Mouse (Mus musculus) CH12.LX (cell line): ENCODE measurements around the gene Btbd6. TPM values are rescaled to one million over a fixed set of nuclear protein-coding genes. Genes with fewer than 3 reads are reported as not detected.

ENCODE experiments used
- DNase-seq: peaks from one replicate; pipeline ENCODE4 v3.0.0-alpha.2; 2013; ENCODE audit errors: extremely low read depth
- H3K27ac ChIP-seq: 2 replicates; pipeline ENCODE4 v1.5.1; 2012; ENCODE audit warnings: low read depth, mild to moderate bottlenecking, control low read depth, moderate library complexity; ENCODE audit not compliant: insufficient read depth
- H3K27me3 ChIP-seq: replicated peaks from 2 replicates; pipeline ENCODE3; 2012; ENCODE audit warnings: inconsistent platforms
- H3K36me3 ChIP-seq, 2 experiments: replicated peaks in 1 of 2; 2 replicates each; pipeline versions ENCODE3 to v1.6.1; 2012; ENCODE audit warnings: inconsistent platforms in 1 of 2, low read length in 1 of 2, mild to moderate bottlenecking in 1 of 2, mixed read lengths in 1 of 2, moderate library complexity in 1 of 2; ENCODE audit not compliant: control insufficient read depth in 1 of 2, insufficient read depth in 1 of 2
- H3K4me1 ChIP-seq, 2 experiments: 2 replicates each; pipeline ENCODE4 v1.6.1; 2012; ENCODE audit warnings: inconsistent platforms in 1 of 2, moderate library complexity in 1 of 2; ENCODE audit not compliant: insufficient read depth in 2 of 2, control insufficient read depth in 1 of 2
- H3K4me2 ChIP-seq: 2 replicates; pipeline ENCODE4 v1.6.1; 2012; ENCODE audit warnings: low read depth, mild to moderate bottlenecking, control low read depth; ENCODE audit not compliant: poor library complexity, insufficient read depth, severe bottlenecking
- H3K4me3 ChIP-seq, 3 experiments: fragments of 150-350 bp in 1 of 3; sonication (generic) in 1 of 3; replicated peaks in 1 of 3; 2 replicates each; pipeline versions ENCODE3 to v1.5.1; 2011 to 2012; ENCODE audit warnings: low read depth in 2 of 3, low read length in 2 of 3, mild to moderate bottlenecking in 2 of 3, moderate library complexity in 2 of 3, control low read depth in 1 of 3, improper control_type of control experiment in 1 of 3, inconsistent platforms in 1 of 3, mixed read lengths in 1 of 3; ENCODE audit not compliant: poor library complexity in 1 of 3
- H3K79me2 ChIP-seq: replicated peaks from 2 replicates; pipeline ENCODE4 v1.6.1; 2012; ENCODE audit warnings: mild to moderate bottlenecking, moderate library complexity; ENCODE audit not compliant: control insufficient read depth, poor library complexity, insufficient read depth, severe bottlenecking; ENCODE audit errors: extremely low read depth
- H3K9ac ChIP-seq: 2 replicates; pipeline ENCODE4 v1.6.1; 2012; ENCODE audit warnings: low read depth, mild to moderate bottlenecking, control low read depth, moderate library complexity; ENCODE audit not compliant: insufficient read depth
- H3K9me3 ChIP-seq: replicated peaks from 2 replicates; pipeline ENCODE3; 2012; ENCODE audit warnings: low read length, inconsistent platforms, mixed read lengths
- CHD1 ChIP-seq: IDR thresholded peaks from 2 replicates; pipeline ENCODE4 v1.6.1; 2012; ENCODE audit warnings: low read depth, low read length, improper control_type of control experiment, inconsistent platforms
- CHD2 ChIP-seq: IDR thresholded peaks from 2 replicates; pipeline ENCODE4 v1.6.1; 2011; ENCODE audit warnings: low read length, improper control_type of control experiment
- CTCF ChIP-seq, 2 experiments: IDR thresholded peaks in 1 of 2; conservative IDR thresholded peaks in 1 of 2; 2 replicates each; pipeline ENCODE4 v1.5.1; 2011 to 2012; ENCODE audit warnings: low read depth in 2 of 2, low read length in 2 of 2, improper control_type of control experiment in 1 of 2, inconsistent platforms in 1 of 2, mild to moderate bottlenecking in 1 of 2, moderate library complexity in 1 of 2
- ELF1 ChIP-seq: IDR thresholded peaks from 2 replicates; pipeline ENCODE4 v1.6.1; 2014; ENCODE audit warnings: low read depth, mild to moderate bottlenecking, inconsistent platforms, low read length, improper control_type of control experiment
- MAX ChIP-seq: IDR thresholded peaks from 2 replicates; pipeline ENCODE4 v1.6.1; 2011; ENCODE audit warnings: low read length, improper control_type of control experiment
- MAZ ChIP-seq: IDR thresholded peaks from 2 replicates; pipeline ENCODE4 v1.6.1; 2012; ENCODE audit warnings: low read depth, mild to moderate bottlenecking, inconsistent platforms, low read length, improper control_type of control experiment, moderate library complexity
- MEF2A ChIP-seq: IDR thresholded peaks from 2 replicates; pipeline ENCODE4 v1.6.1; 2014; ENCODE audit warnings: low read depth, mild to moderate bottlenecking, inconsistent platforms, low read length, improper control_type of control experiment, borderline replicate concordance
- MXI1 ChIP-seq: IDR thresholded peaks from 2 replicates; pipeline ENCODE4 v1.6.1; 2011; ENCODE audit warnings: mild to moderate bottlenecking, low read depth, low read length, improper control_type of control experiment
- MYC ChIP-seq: IDR thresholded peaks from 2 replicates; pipeline ENCODE4 v1.6.1; 2011; ENCODE audit warnings: low read depth, mild to moderate bottlenecking, improper control_type of control experiment, low read length
- NRF1 ChIP-seq: IDR thresholded peaks from 2 replicates; pipeline ENCODE4 v1.6.1; 2014; ENCODE audit warnings: low read depth, mild to moderate bottlenecking, inconsistent platforms, low read length, improper control_type of control experiment, moderate library complexity
- POLR2A ChIP-seq: IDR thresholded peaks from 2 replicates; pipeline ENCODE4 v1.6.1; 2011; ENCODE audit warnings: low read depth, mild to moderate bottlenecking, improper control_type of control experiment, low read length
- RAD21 ChIP-seq: IDR thresholded peaks from 2 replicates; pipeline ENCODE4 v1.6.1; 2011; ENCODE audit warnings: low read depth, mild to moderate bottlenecking, low read length, improper control_type of control experiment, moderate library complexity
- SIN3A ChIP-seq: IDR thresholded peaks from 2 replicates; pipeline ENCODE4 v1.6.1; 2012; ENCODE audit warnings: low read length, improper control_type of control experiment, inconsistent platforms
- SMC3 ChIP-seq: IDR thresholded peaks from 2 replicates; pipeline ENCODE4 v1.6.1; 2011; ENCODE audit warnings: low read depth, low read length, improper control_type of control experiment
- TBP ChIP-seq: conservative IDR thresholded peaks from 2 replicates; pipeline ENCODE4 v1.6.1; 2011; ENCODE audit warnings: low read depth, low read length, improper control_type of control experiment
- TCF12 ChIP-seq: IDR thresholded peaks from 2 replicates; pipeline ENCODE4 v1.6.1; 2014; ENCODE audit warnings: low read depth, mild to moderate bottlenecking, inconsistent platforms, low read length, improper control_type of control experiment
- USF2 ChIP-seq: conservative IDR thresholded peaks from 2 replicates; pipeline ENCODE4 v1.6.1; 2011; ENCODE audit warnings: low read depth, low read length, improper control_type of control experiment
- ZKSCAN1 ChIP-seq: IDR thresholded peaks from 2 replicates; pipeline ENCODE4 v1.6.1; 2012; ENCODE audit warnings: low read depth, inconsistent platforms, low read length, improper control_type of control experiment, borderline replicate concordance
- ZMIZ1 ChIP-seq: IDR thresholded peaks from 2 replicates; pipeline ENCODE4 v1.6.1; 2012; ENCODE audit warnings: low read depth, mild to moderate bottlenecking, inconsistent platforms, low read length, improper control_type of control experiment
- ZNF384 ChIP-seq: IDR thresholded peaks from 2 replicates; pipeline ENCODE4 v1.6.1; 2012; ENCODE audit warnings: low read depth, low read length, improper control_type of control experiment, inconsistent platforms
- dilution Hi-C: fragments of 300-500 bp; cut with MboI; formaldehyde crosslinking; loops from 2 replicates; pipeline ENCODE4 v1.14.3; 2020; ENCODE audit warnings: low sequenced_read_pairs; ENCODE audit not compliant: extremely low pct_unique_long_range_greater_than_20kb, extremely low pct_ligation_motif_present
- in situ Hi-C: fragments of 300-500 bp; cut with MboI; formaldehyde crosslinking; loops from 3 replicates; pipeline ENCODE4 v1.14.3; 2019; ENCODE audit warnings: low sequenced_read_pairs, low pct_ligation_motif_present, low pct_unique_long_range_greater_than_20kb, mixed read lengths
- polyA plus RNA-seq: library from polyadenylated mRNA; unstranded; fragments of >175 nt; gene quantifications from 2 replicates; pipeline ENCODE4 v1.2.1, GENCODE M21; 2012; ENCODE audit warnings: low read depth; ENCODE audit not compliant: insufficient read length
- total RNA-seq, 2 experiments: library from RNA; depleted of rRNA; stranded (reverse); fragments of 300-350 nt in 1 of 2; fragments of >200 nt in 1 of 2; gene quantifications; 2 replicates each; pipeline ENCODE4 v1.2.3; 2012 to 2014

Gene Btbd6
- total and polyA plus RNA-seq, 3 experiments, result 5.6 to 11.9 (median 9.9) TPM

- H3K4me2 ChIP-seq, result no peak overlapping the region
- dilution Hi-C loops, result no loop called here
- H3K27me3 ChIP-seq, result peaks cover 6% of the 10 kb centered on the region
- in situ Hi-C loops, result loop anchor here (5.0 kb wide), 1 partner anchor 71 kb away; no protein-coding TSS in a partner anchor
- no peak overlapping the region for H3K9ac ChIP-seq
- H3K79me2 ChIP-seq, result no peaks in the 10 kb centered on the region
- H3K4me1 ChIP-seq, result peaks cover 12 to 32% of the 10 kb centered on the region in 2 experiments
- peak; percentile 87 for TF ChIP-seq ZKSCAN1
- TF ChIP-seq MAX, result no peak
- TF ChIP-seq, all 38 proteins: peak for 1
- H3K36me3 ChIP-seq, result no peaks in the 10 kb centered on the region
- DNase-seq, result no peak
- H3K27ac ChIP-seq, result no peak overlapping the region
- H3K9me3 ChIP-seq, result no peaks in the 10 kb centered on the region
- H3K4me3 ChIP-seq, result no peak overlapping the region
Measured at GRCm38 (mm10) chr12:112943669-112944068, 32.6 kb upstream of the Btbd6 start.

GRCm38 (mm10) chr12:112947307-112947706, 29.0 kb upstream of the Btbd6 start:
- no peaks in the 10 kb centered on the region for H3K9me3 ChIP-seq
- no peak overlapping the region for H3K4me3 ChIP-seq
- dilution Hi-C loops, result no loop called here
- H3K27me3 ChIP-seq, result peaks cover 33% of the 10 kb centered on the region
- peaks cover 3 to 17% of the 10 kb centered on the region in 2 experiments for H3K4me1 ChIP-seq
- in situ Hi-C loops, result no loop called here
- H3K9ac ChIP-seq, result no peak overlapping the region
- H3K4me2 ChIP-seq, result no peak overlapping the region
- no peaks in the 10 kb centered on the region for H3K79me2 ChIP-seq
- DNase-seq, result peak; percentile 51
- no peaks in the 10 kb centered on the region for H3K36me3 ChIP-seq
- TF ChIP-seq ELF1 (no peak), USF2 (no peak), SMC3 (peak; percentile 42), MYC (no peak), RAD21 (peak; percentile 26), CTCF (conservative IDR thresholded peaks at IDR 0.05 in 1 of 2, IDR thresholded peaks at IDR 0.05 in 1 of 2; ENCODE audit: low read depth in 2 of 2, low read length in 2 of 2) (peak; percentile 48 to 68; a peak in 3 of 4 replicates)
- no peak overlapping the region for H3K27ac ChIP-seq

GRCm38 (mm10) chr12:112950040-112950760, 26.1 kb upstream of the Btbd6 start:
- no peak overlapping the region for H3K27ac ChIP-seq
- H3K27me3 ChIP-seq, result peaks cover 33% of the 10 kb centered on the region
- peak overlapping the region; percentile 27; the same call in 1 of the 2 replicates for H3K9ac ChIP-seq
- peak; percentile 28 for DNase-seq
- in situ Hi-C loops, result no loop called here
- H3K4me2 ChIP-seq, result peak overlapping the region; percentile 89
- H3K36me3 ChIP-seq, result peaks cover 0 to 9% of the 10 kb centered on the region in 2 experiments
- peak overlapping the region; percentile 18 to 64 (median 33) for H3K4me3 ChIP-seq
- no peaks in the 10 kb centered on the region for H3K79me2 ChIP-seq
- dilution Hi-C loops, result no loop called here
- no peaks in the 10 kb centered on the region for H3K9me3 ChIP-seq
- H3K4me1 ChIP-seq, result peaks cover 3 to 12% of the 10 kb centered on the region in 2 experiments; a peak in 3 of 4 replicates
- TF ChIP-seq MEF2A, result 0 out of 2 replicates have a peak, but pooled peaks have one; percentile 18
- TF ChIP-seq ZNF384, result 0 out of 2 replicates have a peak, but pooled peaks have one; percentile 27
- TF ChIP-seq TCF12, result 0 out of 2 replicates have a peak, but pooled peaks have one; percentile 29
- TF ChIP-seq ELF1, result peak; percentile 31; the same call in 1 of the 2 replicates
- TF ChIP-seq ZMIZ1, result peak; percentile 21; the same call in 1 of the 2 replicates
- TF ChIP-seq CHD2, result 0 out of 2 replicates have a peak, but pooled peaks have one; percentile 11
- no peak for TF ChIP-seq SMC3
- TF ChIP-seq TBP, result no peak
- no peak; the same call in 1 of the 2 replicates for TF ChIP-seq POLR2A
- TF ChIP-seq NRF1, result peak; percentile 61
- peak; percentile 56; the same call in 1 of the 2 replicates for TF ChIP-seq MXI1
- TF ChIP-seq CHD1, result no peak
- peak; percentile 37 for TF ChIP-seq SIN3A
- TF ChIP-seq MAZ, result 0 out of 2 replicates have a peak, but pooled peaks have one; percentile 19
- TF ChIP-seq, all 38 proteins: peak for 10
